Mouse (Mus musculus) midbrain, embryonic 13.5 days (tissue): ENCODE results near the gene Atp6v0b. TPM values are rescaled to one million over a fixed set of nuclear protein-coding genes. Genes with fewer than 3 reads are reported as not detected.
A peak's percentile ranks its signal among the peaks of the same experiment; 100 is the strongest.

Experiments
- ATAC-seq: fragments of 200-750 bp; cut with Nextera tagmentation; 2 replicates; pipeline ENCODE4 v1.8.0; 2017; ENCODE audit warnings: mild to moderate bottlenecking, moderate TSS enrichment, moderate library complexity
- H3K27ac ChIP-seq: fragments of 300-500 bp; sonication (generic); 2 replicates; pipeline ENCODE4 v1.5.1; 2015; ENCODE audit warnings: inconsistent platforms, mild to moderate bottlenecking, moderate library complexity
- H3K27me3 ChIP-seq: fragments of 300-500 bp; sonication (generic); 2 replicates; pipeline ENCODE4 v1.6.1; 2015; ENCODE audit warnings: mild to moderate bottlenecking, inconsistent platforms
- H3K36me3 ChIP-seq: fragments of 300-500 bp; sonication (generic); 2 replicates; pipeline ENCODE4 v1.6.1; 2015; ENCODE audit warnings: mild to moderate bottlenecking, inconsistent platforms
- H3K4me1 ChIP-seq: fragments of 300-500 bp; sonication (generic); replicated peaks from 2 replicates; pipeline ENCODE4 v1.6.1; 2015; ENCODE audit warnings: inconsistent platforms
- H3K4me2 ChIP-seq: fragments of 300-500 bp; sonication (generic); replicated peaks from 2 replicates; pipeline ENCODE4 v1.6.1; 2015; ENCODE audit warnings: moderate library complexity, mild to moderate bottlenecking, inconsistent platforms
- H3K4me3 ChIP-seq: fragments of 300-500 bp; sonication (generic); replicated peaks from 2 replicates; pipeline ENCODE4 v1.5.1; 2015; ENCODE audit warnings: mild to moderate bottlenecking, inconsistent platforms
- H3K9ac ChIP-seq: fragments of 300-500 bp; sonication (generic); replicated peaks from 2 replicates; pipeline ENCODE4 v1.6.1; 2015; ENCODE audit warnings: mild to moderate bottlenecking, inconsistent platforms
- H3K9me3 ChIP-seq: fragments of 300-500 bp; sonication (generic); 2 replicates; pipeline ENCODE4 v1.6.1; 2016; ENCODE audit warnings: mild to moderate bottlenecking, inconsistent platforms
- WGBS: fragments of 180-500 bp; shearing (Covaris S2); methylation state at CpG from one replicate; pipeline ENCODE4 v1.1.7; 2015; 5-methylcytosine and 5-hydroxymethylcytosine counted together
- polyA plus RNA-seq: library from polyadenylated mRNA; unstranded; fragments of >200 nt; fragmentation: Nextera tagmentation; extraction: Ambion mirVana; gene quantifications from 2 replicates; pipeline ENCODE4 v1.2.1, GENCODE M21; 2015

The Atp6v0b gene
- 458 and 469 TPM in 2 replicates for polyA plus RNA-seq

GRCm38 (mm10) chr4:117887133-117887532, at the start of gene Atp6v0b:
Atp6v0b (minus strand) TSS chr4:117887333.
- H3K9ac ChIP-seq, result peak within 1 kb of the TSS; percentile 95
- no peaks in the 10 kb centered on the region for H3K27me3 ChIP-seq
- H3K27ac ChIP-seq, result no peak within 1 kb of the TSS
- H3K4me1 ChIP-seq, result peaks cover 56% of the 10 kb centered on the region
- no peaks in the 10 kb centered on the region for H3K9me3 ChIP-seq
- H3K4me2 ChIP-seq, result peak within 1 kb of the TSS; percentile 93
- peak within 1 kb of the TSS; percentile 96 for H3K4me3 ChIP-seq
- ATAC-seq, result peak; percentile 85
- under 1% methylated on average over 37 of the region's 37 CpGs for WGBS
- H3K36me3 ChIP-seq, result peaks cover 32% of the 10 kb centered on the region

DNA sequence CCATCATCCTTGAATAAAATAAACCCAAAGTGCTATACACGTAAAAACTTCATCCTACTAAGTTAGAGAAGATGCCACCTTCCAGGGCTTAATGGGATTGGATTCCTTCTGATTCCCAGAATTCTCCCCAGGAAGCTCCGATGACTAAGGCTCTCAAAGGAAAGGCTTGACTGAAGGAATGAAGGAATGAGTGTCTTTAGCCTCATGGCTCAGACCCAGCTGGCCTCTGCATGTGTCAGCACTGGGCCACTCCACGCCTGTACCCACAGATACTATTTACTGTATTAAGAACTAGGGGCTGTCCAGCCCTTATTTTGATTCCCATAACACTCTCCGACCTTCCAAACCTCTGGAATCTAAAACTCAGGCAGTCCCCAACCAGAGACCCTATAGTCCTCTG, 46.9 kb upstream of the Atp6v0b start:
- no peaks in the 10 kb centered on the region for H3K9me3 ChIP-seq
- H3K9ac ChIP-seq, result no peak overlapping the region
- H3K27ac ChIP-seq, result no peak overlapping the region
- H3K27me3 ChIP-seq, result peaks cover 19% of the 10 kb centered on the region
- 88% methylated on average over 4 of the region's 4 CpGs for WGBS
- H3K4me3 ChIP-seq, result no peak overlapping the region
- peaks cover 14% of the 10 kb centered on the region; the same call in 1 of the 2 replicates for H3K36me3 ChIP-seq
- H3K4me2 ChIP-seq, result no peak overlapping the region
- no peak for ATAC-seq
- peaks cover 9% of the 10 kb centered on the region for H3K4me1 ChIP-seq

- H3K9ac ChIP-seq, result no peak overlapping the region
These were observed 46.1 kb upstream of the Atp6v0b start for GRCm38 (mm10) chr4:117933248-117933647.

GRCm38 (mm10) chr4:117929391-117929881, 42.3 kb upstream of the Atp6v0b start, which contains the start of gene Artn:
Artn (minus strand) TSS chr4:117929763.
- peaks cover 35% of the 10 kb centered on the region for H3K4me1 ChIP-seq
- H3K4me2 ChIP-seq, result peak within 1 kb of the TSS; percentile 59
- ATAC-seq, result no peak
- no peak within 1 kb of the TSS; the same call in 1 of the 2 replicates for H3K9ac ChIP-seq
- peaks cover 4% of the 10 kb centered on the region; the same call in 1 of the 2 replicates for H3K36me3 ChIP-seq
- H3K9me3 ChIP-seq, result no peaks in the 10 kb centered on the region
- H3K27me3 ChIP-seq, result peaks cover 64% of the 10 kb centered on the region
- WGBS, result under 1% methylated on average over 24 of the region's 33 CpGs
- H3K4me3 ChIP-seq, result peak within 1 kb of the TSS; percentile 30
- no peak within 1 kb of the TSS for H3K27ac ChIP-seq

More at GRCm38 (mm10) chr4:117933248-117933647, 46.1 kb upstream of the Atp6v0b start:
- 87% methylated on average over 5 of the region's 5 CpGs for WGBS
- Histone ChIP-seq H3K27me3 (peaks cover 27% of the 10 kb centered on the region), H3K9me3 (no peaks in the 10 kb centered on the region), H3K4me1 (peaks cover 16% of the 10 kb centered on the region), H3K4me3 (no peak overlapping the region), H3K27ac (no peak overlapping the region), H3K36me3 (peaks cover 12% of the 10 kb centered on the region; the same call in 1 of the 2 replicates), H3K4me2 (no peak overlapping the region)
- ATAC-seq, result no peak

- Histone ChIP-seq H3K36me3 (peaks cover 4% of the 10 kb centered on the region; the same call in 1 of the 2 replicates), H3K4me2 (peak overlapping the region; percentile 59), H3K27me3 (peaks cover 70% of the 10 kb centered on the region), H3K9me3 (no peaks in the 10 kb centered on the region), H3K4me3 (peak overlapping the region; percentile 30), H3K27ac (no peak overlapping the region), H3K4me1 (peaks cover 35% of the 10 kb centered on the region), H3K9ac (no peak overlapping the region; the same call in 1 of the 2 replicates)
- ATAC-seq, result peak; percentile 12
- WGBS, result 1% methylated on average over 13 of the region's 13 CpGs
These were observed 41.6 kb upstream of the Atp6v0b start for GRCm38 (mm10) chr4:117928699-117929241.

- no peak overlapping the region for H3K4me3 ChIP-seq
- no peak overlapping the region for H3K9ac ChIP-seq
- H3K9me3 ChIP-seq, result no peaks in the 10 kb centered on the region
- ATAC-seq, result peak; percentile 31
- peaks cover 4% of the 10 kb centered on the region; the same call in 1 of the 2 replicates for H3K36me3 ChIP-seq
- no peak overlapping the region for H3K4me2 ChIP-seq
- no peak overlapping the region for H3K27ac ChIP-seq
- peaks cover 74% of the 10 kb centered on the region for H3K27me3 ChIP-seq
- WGBS, result 10% methylated on average over 6 of the region's 6 CpGs
- H3K4me1 ChIP-seq, result peaks cover 35% of the 10 kb centered on the region
These were observed 41.1 kb upstream of the Atp6v0b start for GRCm38 (mm10) chr4:117928234-117928633.

- H3K27me3 ChIP-seq, result peaks cover 76% of the 10 kb centered on the region
- peaks cover 35% of the 10 kb centered on the region for H3K4me1 ChIP-seq
- peak; percentile 82 for ATAC-seq
- H3K4me3 ChIP-seq, result peak overlapping the region; percentile 50
- H3K9me3 ChIP-seq, result no peaks in the 10 kb centered on the region
- H3K4me2 ChIP-seq, result peak overlapping the region; percentile 88
- WGBS, result 1% methylated on average over 71 of the region's 71 CpGs
- no peaks in the 10 kb centered on the region for H3K36me3 ChIP-seq
- H3K27ac ChIP-seq, result no peak overlapping the region
- peak overlapping the region; percentile 70 for H3K9ac ChIP-seq
These were observed 39.7 kb upstream of the Atp6v0b start for GRCm38 (mm10) chr4:117926545-117927482.

DNA sequence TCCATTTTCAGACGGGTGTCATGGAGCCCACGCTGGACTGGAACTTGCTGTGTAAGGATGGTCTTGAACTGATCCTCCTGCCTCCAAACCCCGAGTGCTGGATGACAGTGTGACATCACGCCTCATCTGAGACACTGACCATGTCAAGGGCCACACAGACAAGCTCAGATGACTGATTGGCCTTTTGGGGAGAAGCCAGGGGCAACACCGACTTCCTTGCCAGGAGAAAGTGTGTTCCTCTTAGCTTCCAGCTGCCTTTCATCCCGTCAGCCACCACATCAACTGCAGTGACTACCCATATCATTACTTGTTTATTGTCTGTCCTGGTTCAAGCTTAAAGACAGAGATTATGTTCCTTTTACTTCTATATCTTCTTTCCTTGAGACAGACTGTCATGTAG, 37.8 kb upstream of the Atp6v0b start:
- no peak for ATAC-seq
- WGBS, result 71% methylated on average over 5 of the region's 6 CpGs
- Histone ChIP-seq H3K4me1 (peaks cover 35% of the 10 kb centered on the region), H3K9me3 (no peaks in the 10 kb centered on the region), H3K9ac (no peak overlapping the region), H3K27ac (no peak overlapping the region), H3K36me3 (no peaks in the 10 kb centered on the region), H3K4me3 (no peak overlapping the region), H3K27me3 (peaks cover 68% of the 10 kb centered on the region), H3K4me2 (no peak overlapping the region)

GRCm38 (mm10) chr4:117923450-117923849, 36.3 kb upstream of the Atp6v0b start:
- peaks cover 54% of the 10 kb centered on the region for H3K27me3 ChIP-seq
- H3K27ac ChIP-seq, result no peak overlapping the region
- no peaks in the 10 kb centered on the region for H3K36me3 ChIP-seq
- H3K4me2 ChIP-seq, result no peak overlapping the region
- H3K4me1 ChIP-seq, result peaks cover 20% of the 10 kb centered on the region
- H3K9ac ChIP-seq, result no peak overlapping the region
- no peak for ATAC-seq
- H3K4me3 ChIP-seq, result no peak overlapping the region
- H3K9me3 ChIP-seq, result no peaks in the 10 kb centered on the region
- 50% methylated on average over 2 of the region's 2 CpGs for WGBS

- ATAC-seq, result no peak
- peaks cover 33% of the 10 kb centered on the region for H3K27me3 ChIP-seq
- peaks cover 2% of the 10 kb centered on the region for H3K4me1 ChIP-seq
- no peak overlapping the region for H3K9ac ChIP-seq
- 93% methylated on average over 2 of the region's 2 CpGs for WGBS
- H3K27ac ChIP-seq, result no peak overlapping the region
- H3K4me2 ChIP-seq, result no peak overlapping the region
- H3K9me3 ChIP-seq, result no peaks in the 10 kb centered on the region
- H3K4me3 ChIP-seq, result no peak overlapping the region
- no peaks in the 10 kb centered on the region for H3K36me3 ChIP-seq
These were observed 34.2 kb upstream of the Atp6v0b start for GRCm38 (mm10) chr4:117921358-117921757.

GRCm38 (mm10) chr4:117918762-117919161, 31.6 kb upstream of the Atp6v0b start:
- no peaks in the 10 kb centered on the region for H3K36me3 ChIP-seq
- no peak overlapping the region for H3K9ac ChIP-seq
- 95% methylated on average over 5 of the region's 5 CpGs for WGBS
- H3K27me3 ChIP-seq, result peaks cover 8% of the 10 kb centered on the region; the same call in 1 of the 2 replicates
- no peak for ATAC-seq
- H3K27ac ChIP-seq, result no peak overlapping the region
- H3K4me2 ChIP-seq, result no peak overlapping the region
- peaks cover 14% of the 10 kb centered on the region for H3K4me1 ChIP-seq
- H3K9me3 ChIP-seq, result no peaks in the 10 kb centered on the region
- H3K4me3 ChIP-seq, result no peak overlapping the region

DNA sequence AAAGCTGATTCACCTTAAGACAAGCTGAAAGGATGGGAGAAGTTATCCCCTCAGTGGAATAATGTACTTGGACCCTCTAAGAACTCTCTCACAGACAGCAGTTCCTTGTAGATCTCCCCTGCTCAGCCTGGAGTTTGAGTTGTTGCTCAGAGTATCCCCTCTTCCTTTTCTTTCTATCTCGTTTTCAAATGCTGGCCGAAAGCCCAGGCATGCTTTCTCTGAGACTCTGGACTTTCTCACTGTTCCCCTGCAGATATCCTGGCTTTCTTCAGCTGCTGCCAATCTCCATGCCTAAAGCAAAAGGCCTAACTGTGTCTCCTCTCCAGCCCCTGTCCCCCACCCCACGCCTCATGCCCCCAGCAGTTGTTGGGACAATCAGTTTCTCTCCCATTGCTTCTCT, 31.1 kb upstream of the Atp6v0b start:
- H3K9me3 ChIP-seq, result no peaks in the 10 kb centered on the region
- H3K4me2 ChIP-seq, result no peak overlapping the region
- 0 out of 2 replicates have a peak, but pooled peaks cover 4% of the 10 kb centered on the region for H3K27me3 ChIP-seq
- WGBS, result 77% methylated on average over 3 of the region's 3 CpGs
- H3K36me3 ChIP-seq, result no peaks in the 10 kb centered on the region
- no peak overlapping the region for H3K27ac ChIP-seq
- H3K9ac ChIP-seq, result no peak overlapping the region
- ATAC-seq, result no peak
- H3K4me3 ChIP-seq, result no peak overlapping the region
- peaks cover 19% of the 10 kb centered on the region for H3K4me1 ChIP-seq
